Mouse (Mus musculus) cortical plate, adult 2 months (tissue): ENCODE results near the gene Rab37.

ENCODE experiments used
- CTCF ChIP-seq: fragments of 200-500 bp; IDR thresholded peaks from 2 replicates; pipeline ENCODE4 v1.5.1; 2011; ENCODE audit warnings: mild to moderate bottlenecking, control low read depth, low read length; ENCODE audit not compliant: insufficient read depth; ENCODE audit errors: extremely low read depth
- POLR2A ChIP-seq: fragments of 200-500 bp; IDR thresholded peaks from 2 replicates; pipeline ENCODE4 v1.6.1; 2011; ENCODE audit warnings: mild to moderate bottlenecking, low read length, control low read depth; ENCODE audit not compliant: insufficient read depth; ENCODE audit errors: extremely low read depth

DNA sequence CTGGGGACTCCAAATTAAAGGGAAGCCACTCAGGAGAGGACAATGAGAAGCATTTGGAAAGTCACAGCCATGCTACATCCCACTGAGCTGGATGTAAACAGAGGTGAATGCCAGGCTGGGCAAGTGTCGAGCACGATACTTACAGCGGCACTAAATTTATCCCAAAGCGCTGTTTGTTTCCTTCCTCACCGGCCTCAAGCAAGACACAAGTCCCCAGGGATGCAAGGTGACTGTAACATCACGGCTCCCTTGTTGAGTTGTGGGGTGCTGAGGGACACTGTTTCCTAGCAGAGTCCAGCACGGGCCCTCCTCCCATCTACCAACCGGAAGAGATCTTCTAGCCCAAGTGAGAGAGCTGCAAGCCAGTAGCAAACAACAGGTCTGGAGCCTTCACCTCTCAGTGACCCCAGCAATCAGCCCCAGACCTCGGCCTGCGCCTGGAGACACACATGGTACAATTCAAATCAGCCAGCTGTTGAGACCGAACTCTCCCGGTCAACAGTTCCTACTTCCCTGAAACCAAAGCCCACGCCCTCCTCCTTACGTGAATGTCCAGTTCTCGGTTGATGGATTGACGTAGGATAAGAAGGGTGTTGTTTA is 8.1 kb downstream of the Rab37 start:
- TF ChIP-seq CTCF (no peak), POLR2A (no peak)
